ENCODE assay signal across 18 mouse cellular contexts in genomic region chr5:131266291-131266690, GRCm38 (mm10). TPM values are rescaled to one million over a fixed set of nuclear protein-coding genes. Genes with fewer than 3 reads are reported as not detected.
DNase-seq lines count a peak whose midpoint lies in the region; ATAC-seq lines count a peak whose summit lies in the region.
"Had no signal": no experiment of that assay in that cellular context is flagged by ENCODE, and none has a peak within 500 bp of the region (broad histone marks: within the 10 kb centered on the region; RNA-seq: fewer than 3 reads in every experiment).

No protein-coding gene starts in this region.

- no peaks in the 10 kb centered on the region for H3K4me1 ChIP-seq in heart, embryonic 12.5 days (replicated peaks)
- H3K4me1 ChIP-seq: embryonic facial prominence, embryonic 10.5 days; embryonic facial prominence, embryonic 12.5 days; forebrain, embryonic 13.5 days had no signal

- WGBS in heart, embryonic 12.5 days = 71% methylated on average over 2 of the region's 2 CpGs

- H3K9me3 ChIP-seq in heart, embryonic 12.5 days (replicated peaks) = no peaks in the 10 kb centered on the region
- H3K9me3 ChIP-seq: embryonic facial prominence, embryonic 10.5 days; embryonic facial prominence, embryonic 12.5 days; forebrain, embryonic 13.5 days; forebrain, embryonic 15.5 days had no signal

- no peak overlapping the region for H3K4me3 ChIP-seq in heart, embryonic 12.5 days
- H3K4me3 ChIP-seq: embryonic facial prominence, embryonic 10.5 days; embryonic facial prominence, embryonic 12.5 days; forebrain, embryonic 13.5 days; forebrain, embryonic 15.5 days had no signal

- H3K4me2 ChIP-seq in heart, embryonic 12.5 days = no peak overlapping the region
- H3K4me2 ChIP-seq: embryonic facial prominence, embryonic 12.5 days; forebrain, embryonic 13.5 days; forebrain, embryonic 15.5 days had no signal

- ATAC-seq in heart, embryonic 12.5 days (ENCODE audit: insufficient number of reproducible peaks, low FRiP score) = no peak
- ATAC-seq: forebrain, embryonic 13.5 days; forebrain, embryonic 15.5 days; forebrain, postnatal 0 days had no signal

- no peak overlapping the region for H3K9ac ChIP-seq in heart, embryonic 12.5 days
- H3K9ac ChIP-seq: embryonic facial prominence, embryonic 12.5 days; forebrain, embryonic 13.5 days; forebrain, embryonic 15.5 days; forebrain, postnatal 0 days had no signal

- no peaks in the 10 kb centered on the region for H3K27me3 ChIP-seq in heart, embryonic 12.5 days (replicated peaks)
- H3K27me3 ChIP-seq: embryonic facial prominence, embryonic 12.5 days; forebrain, embryonic 13.5 days; forebrain, embryonic 15.5 days had no signal

- H3K36me3 ChIP-seq in heart, embryonic 12.5 days = no peaks in the 10 kb centered on the region
- H3K36me3 ChIP-seq: embryonic facial prominence, embryonic 10.5 days; embryonic facial prominence, embryonic 12.5 days; forebrain, embryonic 15.5 days had no signal

- no peak overlapping the region for H3K27ac ChIP-seq in heart, embryonic 12.5 days (ENCODE audit: poor library complexity, severe bottlenecking)
- H3K27ac ChIP-seq: embryonic facial prominence, embryonic 10.5 days; embryonic facial prominence, embryonic 12.5 days; forebrain, embryonic 13.5 days; forebrain, embryonic 15.5 days had no signal

- peak; percentile 45 to 57 for DNase-seq in cerebellum, postnatal 14 days
- no peak for DNase-seq in cerebellum, adult 9-11 months
- peak; percentile 58 for DNase-seq in heart, adult 11 months
- peak; percentile 6 for DNase-seq in left cerebral cortex, postnatal 4 days
- no peak for DNase-seq in left cerebral cortex, postnatal 10 days (ENCODE audit: extremely low spot score in 1 of 2, low spot score in 2 of 2)
- DNase-seq in yolk sac, embryonic 10.5 days (ENCODE audit: low spot score) = no peak
- DNase-seq: adrenal gland, adult 2 months; adrenal gland, postnatal 10 days; adrenal gland, postnatal 25 days; cerebellum, adult 11 months; cerebellum, adult 8-10 months; forebrain, postnatal 0 days had no signal

- intact Hi-C loops in left cerebral cortex, postnatal 4 days (cut with DNase I) = no loop called here
- intact Hi-C loops in left cerebral cortex, postnatal 10 days (cut with DNase I) = no loop called here

RNA-seq across cellular contexts. Expression of gene Galnt17, which starts 42.0 kb away (rescaled TPM):
- polyA plus RNA-seq in heart, embryonic 12.5 days (2016; fragmentation: Nextera tagmentation; extraction: Ambion mirVana) = 0.86 and 1.3 TPM in 2 replicates
- total RNA-seq in left cerebral cortex, postnatal 4 days (2021) = 10 to 100 TPM; 26.8 to 28.9 TPM
- 10 to 100 TPM; 29.6 to 30.7 TPM for total RNA-seq in left cerebral cortex, postnatal 10 days (2021)
- total RNA-seq: MEL had no signal

Comparison
In these comparisons a context has a peak if more than half of its experiments do, and no peak if none do; other contexts are left out.
1. DNase-seq: peak in cerebellum, postnatal 14 days (2 of 2), heart, adult 11 months (single experiment) and left cerebral cortex, postnatal 4 days (single experiment); none in cerebellum, adult 9-11 months (single experiment), left cerebral cortex, postnatal 10 days (0 of 2) and yolk sac, embryonic 10.5 days (single experiment).